Mouse (Mus musculus) right cerebral cortex, postnatal 10 days (tissue): ENCODE measurements around the gene Mtx1.
"Not testable (repeated sequence)": the region's sequence is repeated elsewhere in the genome, so short reads cannot be mapped to it uniquely, and the experiment has no call there.

Source experiments
- DNase-seq, 2 experiments: peaks; one replicate each; pipeline ENCODE4 v3.0.0; 2021; ENCODE audit warnings: low spot score in 2 of 2

Gene Mtx1

GRCm38 (mm10) chr3:89183058-89183958 is 43.6 kb downstream of the Mtx1 start, which contains the start of gene Fam189b:
TSS of gene Fam189b (plus strand) at chr3:89183143.
- peak; percentile 95 for DNase-seq

GRCm38 (mm10) chr3:89182531-89183057 is 44.3 kb downstream of the Mtx1 start:
- no peak for DNase-seq

- DNase-seq, result peak in 1 of 2 experiments; percentile 33
These were observed 45.0 kb downstream of the Mtx1 start for GRCm38 (mm10) chr3:89181749-89182500.

GRCm38 (mm10) chr3:89179056-89179455 is 47.8 kb downstream of the Mtx1 start:
- DNase-seq, result peak in 1 of 2 experiments; percentile 37

GRCm38 (mm10) chr3:89178107-89178385 is 48.8 kb downstream of the Mtx1 start:
- DNase-seq, result no peak

GRCm38 (mm10) chr3:89177242-89178106 is 49.4 kb downstream of the Mtx1 start, which contains the start of gene Scamp3:
TSS of gene Scamp3 (plus strand) at chr3:89177473.
- DNase-seq, result peak; percentile 92 to 96

GRCm38 (mm10) chr3:89176421-89176820 is 50.5 kb downstream of the Mtx1 start:
- no peak for DNase-seq

- no peak for DNase-seq
These were observed 51.3 kb downstream of the Mtx1 start for GRCm38 (mm10) chr3:89175544-89175943.

GRCm38 (mm10) chr3:89174844-89175243 is 52.0 kb downstream of the Mtx1 start:
- DNase-seq, result no peak

- no peak for DNase-seq
These were observed 59.9 kb downstream of the Mtx1 start for GRCm38 (mm10) chr3:89166945-89167344.

GRCm38 (mm10) chr3:89165268-89165870 is 61.5 kb downstream of the Mtx1 start:
- no peak for DNase-seq

- DNase-seq, result peak; percentile 95 to 96
These were observed 62.2 kb downstream of the Mtx1 start, which contains the start of gene Clk2 for GRCm38 (mm10) chr3:89164506-89165267. TSS of gene Clk2 (plus strand) at chr3:89164795.

- no peak for DNase-seq
These were observed 63.1 kb downstream of the Mtx1 start for GRCm38 (mm10) chr3:89163643-89164245.

- no peak for DNase-seq
These were observed 63.8 kb downstream of the Mtx1 start for GRCm38 (mm10) chr3:89163123-89163522.

- no peak for DNase-seq
These were observed 65.1 kb downstream of the Mtx1 start for GRCm38 (mm10) chr3:89161786-89162185.

- DNase-seq, result not testable (repeated sequence)
These were observed 65.7 kb downstream of the Mtx1 start for GRCm38 (mm10) chr3:89161207-89161606.

- DNase-seq, result peak; percentile 69 to 79
These were observed 67.1 kb downstream of the Mtx1 start, which contains the start of gene Hcn3 for GRCm38 (mm10) chr3:89159616-89160344. TSS of gene Hcn3 (minus strand) at chr3:89160196.

GRCm38 (mm10) chr3:89159211-89159610 is 67.7 kb downstream of the Mtx1 start:
- DNase-seq, result no peak
